Mouse (Mus musculus) embryonic facial prominence, embryonic 10.5 days (tissue): Measurements from ENCODE around the gene Nqo1. TPM values are rescaled to one million over a fixed set of nuclear protein-coding genes. Genes with fewer than 3 reads are reported as not detected.

Experiments
- DNase-seq: peaks from one replicate; pipeline ENCODE4 v3.0.0-alpha.2; 2017; ENCODE audit warnings: low spot score
- H3K27ac ChIP-seq: fragments of 300-500 bp; sonication (generic); replicated peaks from 2 replicates; pipeline ENCODE4 v1.5.1; 2016; ENCODE audit warnings: mild to moderate bottlenecking
- H3K27me3 ChIP-seq: fragments of 300-500 bp; sonication (generic); replicated peaks from 2 replicates; pipeline ENCODE4 v1.6.1; 2016; ENCODE audit warnings: low read depth, mild to moderate bottlenecking; ENCODE audit not compliant: poor library complexity, severe bottlenecking
- H3K36me3 ChIP-seq: fragments of 300-500 bp; sonication (generic); replicated peaks from 2 replicates; pipeline ENCODE4 v1.6.1; 2016; ENCODE audit warnings: mild to moderate bottlenecking, moderate library complexity
- H3K4me1 ChIP-seq: fragments of 300-500 bp; sonication (generic); 2 replicates; pipeline ENCODE4 v1.6.1; 2016
- H3K4me3 ChIP-seq: fragments of 300-500 bp; sonication (generic); 2 replicates; pipeline ENCODE4 v1.5.1; 2016; ENCODE audit warnings: mild to moderate bottlenecking, moderate library complexity
- H3K9me3 ChIP-seq: fragments of 300-500 bp; sonication (generic); 2 replicates; pipeline ENCODE4 v1.6.1; 2016; ENCODE audit warnings: mild to moderate bottlenecking
- WGBS: fragments of 180-500 bp; shearing (Covaris S2); methylation state at CpG from one replicate; pipeline ENCODE4 v1.1.7; 2016; 5-methylcytosine and 5-hydroxymethylcytosine counted together
- polyA plus RNA-seq: library from polyadenylated mRNA; unstranded; fragments of >200 nt; fragmentation: Nextera tagmentation; extraction: Ambion mirVana; gene quantifications from 2 replicates; pipeline ENCODE4 v1.2.1, GENCODE M21; 2016

The Nqo1 gene
- polyA plus RNA-seq, 1 experiment from 2014 or later = 7.8 TPM

- Histone ChIP-seq H3K4me1 (peaks cover 6% of the 10 kb centered on the region), H3K4me3 (no peak overlapping the region), H3K36me3 (peaks cover 31% of the 10 kb centered on the region), H3K9me3 (no peaks in the 10 kb centered on the region), H3K27me3 (no peaks in the 10 kb centered on the region), H3K27ac (no peak overlapping the region)
- WGBS = 93% methylated on average over 8 of the region's 8 CpGs
- no peak for DNase-seq
Observed at GRCm38 (mm10) chr8:107380734-107381133, 22.3 kb downstream of the Nqo1 start.

DNA sequence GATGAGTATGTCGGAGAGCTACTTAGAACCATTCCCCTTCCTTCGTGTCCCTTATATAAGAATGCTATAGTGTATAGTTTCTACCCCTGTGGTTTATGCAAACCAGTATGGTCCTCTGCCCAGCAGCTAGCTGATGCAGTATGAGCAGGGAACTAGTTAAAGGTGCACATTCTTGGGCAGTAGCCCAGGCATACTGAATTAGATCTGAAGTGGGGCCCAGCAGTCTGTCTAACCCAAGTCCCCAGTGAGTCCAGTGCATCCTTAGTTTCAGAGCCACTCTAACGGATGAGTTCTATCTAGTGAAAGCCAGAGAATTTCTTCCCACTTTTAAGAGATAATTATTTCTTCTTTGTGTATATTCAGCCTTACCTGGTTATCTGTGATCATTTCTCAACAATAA lies 25.7 kb downstream of the Nqo1 start:
- 89% methylated on average over 3 of the region's 3 CpGs for WGBS
- Histone ChIP-seq H3K4me3 (no peak overlapping the region), H3K4me1 (no peaks in the 10 kb centered on the region), H3K36me3 (peaks cover 41% of the 10 kb centered on the region), H3K27ac (no peak overlapping the region), H3K9me3 (no peaks in the 10 kb centered on the region), H3K27me3 (no peaks in the 10 kb centered on the region)
- no peak for DNase-seq

- Histone ChIP-seq H3K27ac (no peak overlapping the region), H3K9me3 (no peaks in the 10 kb centered on the region), H3K27me3 (no peaks in the 10 kb centered on the region), H3K4me1 (no peaks in the 10 kb centered on the region), H3K4me3 (no peak overlapping the region), H3K36me3 (peaks cover 76% of the 10 kb centered on the region)
- WGBS = 94% methylated on average over 4 of the region's 4 CpGs
- DNase-seq = no peak
Observed at GRCm38 (mm10) chr8:107370311-107370710, 32.7 kb downstream of the Nqo1 start.

Other genes with a start within 250 kb of the Nqo1 start
- gene Nfat5, start 109.7 kb downstream of the Nqo1 start, polyA plus RNA-seq = 10.9 and 11.2 TPM in 2 replicates
- gene Nob1, start 21.8 kb upstream of the Nqo1 start, polyA plus RNA-seq = 104 and 106 TPM in 2 replicates
- 62.2 and 67.5 TPM in 2 replicates for gene Wwp2, start 33.2 kb upstream of the Nqo1 start, polyA plus RNA-seq
- gene Psmd7, start 185.3 kb upstream of the Nqo1 start, polyA plus RNA-seq = 372 TPM in 2 replicates